Mouse (Mus musculus): ENCODE measurements at regions not wholly inside any gene's neighbourhood (a gene's known extent, or its start where the extent isn't known, plus 50 kb on each side); places are given as distances from the start of the nearest gene placed in this dataset.

GRCm38 (mm10) chr11:110588280-110588679 lies 189.4 kb downstream of the Map2k6 start:
- ATAC-seq (replicated peaks; ENCODE audit: low read depth, poor library complexity, severe bottlenecking): no peak

- no peak for ATAC-seq (replicated peaks; ENCODE audit: low read depth, poor library complexity, severe bottlenecking)
Observed at GRCm38 (mm10) chr11:110595266-110595862, 196.4 kb downstream of the Map2k6 start.

- ATAC-seq (replicated peaks; ENCODE audit: low read depth, poor library complexity, severe bottlenecking): peak; percentile 65
Observed at GRCm38 (mm10) chr11:110605041-110605882, 206.3 kb downstream of the Map2k6 start.

- no peak for ATAC-seq (replicated peaks; ENCODE audit: low read depth, poor library complexity, severe bottlenecking)
Observed at GRCm38 (mm10) chr11:110609276-110609675, 210.4 kb downstream of the Map2k6 start.

- ATAC-seq (replicated peaks; ENCODE audit: low read depth, poor library complexity, severe bottlenecking): peak; percentile 69
Observed at GRCm38 (mm10) chr11:110610831-110611230, 211.9 kb downstream of the Map2k6 start.

- ATAC-seq (replicated peaks; ENCODE audit: low read depth, poor library complexity, severe bottlenecking): no peak
Observed at GRCm38 (mm10) chr11:110632001-110632400, 233.1 kb downstream of the Map2k6 start.

- ATAC-seq (replicated peaks; ENCODE audit: low read depth, poor library complexity, severe bottlenecking): no peak
Observed at GRCm38 (mm10) chr11:110633351-110633750, 234.4 kb downstream of the Map2k6 start.

- peak; percentile 100 for ATAC-seq (replicated peaks; ENCODE audit: low read depth, poor library complexity, severe bottlenecking)
Observed at GRCm38 (mm10) chr11:110642485-110642884, 243.6 kb downstream of the Map2k6 start.

GRCm38 (mm10) chr11:110649575-110650210 lies 250.8 kb downstream of the Map2k6 start:
- no peak for ATAC-seq (replicated peaks; ENCODE audit: low read depth, poor library complexity, severe bottlenecking)

- no peak for ATAC-seq (replicated peaks; ENCODE audit: low read depth, poor library complexity, severe bottlenecking)
Observed at GRCm38 (mm10) chr11:110652068-110652467, 253.1 kb downstream of the Map2k6 start.

GRCm38 (mm10) chr11:110656524-110657156 lies 257.7 kb downstream of the Map2k6 start:
- ATAC-seq (replicated peaks; ENCODE audit: low read depth, poor library complexity, severe bottlenecking): no peak

GRCm38 (mm10) chr11:110657854-110658253 lies 258.9 kb downstream of the Map2k6 start:
- ATAC-seq (replicated peaks; ENCODE audit: low read depth, poor library complexity, severe bottlenecking): no peak

GRCm38 (mm10) chr11:110670626-110671508 lies 271.9 kb downstream of the Map2k6 start:
- ATAC-seq (replicated peaks; ENCODE audit: low read depth, poor library complexity, severe bottlenecking): no peak

GRCm38 (mm10) chr11:110672941-110673340 lies 274.0 kb downstream of the Map2k6 start:
- no peak for ATAC-seq (replicated peaks; ENCODE audit: low read depth, poor library complexity, severe bottlenecking)

- peak; percentile 72 for ATAC-seq (replicated peaks; ENCODE audit: low read depth, poor library complexity, severe bottlenecking)
Observed at GRCm38 (mm10) chr11:110692824-110693223, 275.0 kb upstream of the Kcnj16 start.

GRCm38 (mm10) chr11:110697067-110697466 lies 270.8 kb upstream of the Kcnj16 start:
- peak; percentile 40; the same call in 1 of the 2 replicates for ATAC-seq (replicated peaks; ENCODE audit: low read depth, poor library complexity, severe bottlenecking)

GRCm38 (mm10) chr11:110698342-110698741 lies 269.5 kb upstream of the Kcnj16 start:
- no peak for ATAC-seq (replicated peaks; ENCODE audit: low read depth, poor library complexity, severe bottlenecking)

- no peak for ATAC-seq (replicated peaks; ENCODE audit: low read depth, poor library complexity, severe bottlenecking)
Observed at GRCm38 (mm10) chr11:110700976-110701375, 266.9 kb upstream of the Kcnj16 start.

GRCm38 (mm10) chr11:110702119-110702518 lies 265.7 kb upstream of the Kcnj16 start:
- ATAC-seq (replicated peaks; ENCODE audit: low read depth, poor library complexity, severe bottlenecking): 0 out of 2 replicates have a peak, but pooled peaks have one; percentile 25

- ATAC-seq (replicated peaks; ENCODE audit: low read depth, poor library complexity, severe bottlenecking): no peak
Observed at GRCm38 (mm10) chr11:110703511-110703910, 264.3 kb upstream of the Kcnj16 start.

Data from common myeloid progenitor, adult 5-6 weeks (primary cell).